Mouse (Mus musculus) erythroid progenitor cell, adult 5-6 weeks (primary cell): ENCODE results near the gene Zmiz2. TPM values are rescaled to one million over a fixed set of nuclear protein-coding genes. Genes with fewer than 3 reads are reported as not detected.
"Not testable (repeated sequence)": the region's sequence is repeated elsewhere in the genome, so short reads cannot be mapped to it uniquely, and the experiment has no call there.

Experiments
- ATAC-seq: replicated peaks from 2 replicates; pipeline ENCODE4 v1.8.0; 2016; ENCODE audit warnings: moderate number of reproducible peaks, mild to moderate bottlenecking, moderate TSS enrichment, inconsistent platforms; ENCODE audit not compliant: poor library complexity, low FRiP score, severe bottlenecking
- total RNA-seq, 2 experiments: library from RNA; stranded (forward) in 1 of 2; stranded (reverse) in 1 of 2; fragments of 150-400 nt in 1 of 2; fragments of 186-747, 209-891 nt in 1 of 2; gene quantifications; 2 replicates each; pipeline versions ENCODE4 v1.2.3 to v1.2.4; 2015 to 2017; ENCODE audit warnings: low replicate concordance in 2 of 2

The Zmiz2 gene
- total RNA-seq, 2 experiments from 2014 or later = 5.1 to 17.6 TPM

DNA sequence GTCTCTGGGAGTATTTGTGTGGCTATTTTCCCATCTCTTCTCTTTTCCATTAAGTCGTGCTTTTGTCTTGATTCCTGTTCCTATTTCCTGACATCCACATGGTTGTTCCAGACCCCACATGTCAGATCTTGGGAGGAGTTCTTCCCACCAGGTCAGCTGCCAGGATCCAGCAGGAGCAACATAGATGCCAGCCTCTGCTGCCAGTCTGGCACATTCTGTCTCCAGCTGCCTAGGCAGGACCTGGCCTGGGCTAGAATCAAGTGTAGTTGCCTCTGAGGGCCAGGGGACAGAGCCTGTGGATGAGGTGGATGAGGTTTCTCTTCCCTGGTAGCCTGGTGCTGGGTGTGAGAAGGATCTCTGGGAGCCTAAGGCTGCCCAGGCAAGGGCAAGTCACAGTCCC is 5.0 kb downstream of the Zmiz2 start:
- ATAC-seq = no peak

DNA sequence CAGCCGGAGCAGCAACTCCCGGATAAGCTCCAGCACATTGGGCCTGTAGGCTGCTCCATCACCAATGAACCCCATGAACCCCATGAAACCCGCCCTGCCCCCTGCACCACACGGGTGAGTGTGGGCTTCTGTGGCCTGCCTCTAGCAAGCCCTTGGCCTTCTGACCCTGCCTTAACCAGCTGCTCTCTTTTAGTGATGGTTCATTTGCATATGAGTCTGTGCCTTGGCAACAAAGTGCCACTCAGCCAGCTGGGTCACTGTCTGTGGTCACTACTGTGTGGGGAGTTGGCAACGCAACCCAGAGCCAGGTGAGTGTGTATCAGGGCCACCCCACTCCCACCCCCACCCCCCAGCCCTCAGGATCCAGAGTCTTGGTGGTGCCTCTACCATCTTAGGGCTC is 6.7 kb downstream of the Zmiz2 start:
- no peak for ATAC-seq

DNA sequence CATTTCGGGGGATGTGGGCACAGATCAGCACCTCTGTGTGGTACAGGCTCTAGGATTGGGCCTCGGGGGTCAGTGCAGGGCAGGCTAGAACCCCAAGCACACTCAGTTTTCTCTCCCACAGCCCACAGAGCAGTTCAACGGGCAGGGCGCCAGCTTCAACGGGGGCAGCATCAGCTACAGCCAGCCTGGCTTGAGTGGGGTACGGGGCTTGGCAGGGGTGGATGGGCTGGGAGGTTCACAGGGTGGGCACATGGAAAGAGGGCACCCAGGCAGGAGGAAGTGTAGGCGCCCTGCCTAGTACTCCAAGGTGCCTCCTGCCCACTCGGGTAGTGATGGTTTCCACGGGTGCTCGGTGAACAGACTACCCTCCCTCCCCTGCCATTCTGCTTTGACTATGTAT is 9.3 kb downstream of the Zmiz2 start:
- no peak for ATAC-seq

DNA sequence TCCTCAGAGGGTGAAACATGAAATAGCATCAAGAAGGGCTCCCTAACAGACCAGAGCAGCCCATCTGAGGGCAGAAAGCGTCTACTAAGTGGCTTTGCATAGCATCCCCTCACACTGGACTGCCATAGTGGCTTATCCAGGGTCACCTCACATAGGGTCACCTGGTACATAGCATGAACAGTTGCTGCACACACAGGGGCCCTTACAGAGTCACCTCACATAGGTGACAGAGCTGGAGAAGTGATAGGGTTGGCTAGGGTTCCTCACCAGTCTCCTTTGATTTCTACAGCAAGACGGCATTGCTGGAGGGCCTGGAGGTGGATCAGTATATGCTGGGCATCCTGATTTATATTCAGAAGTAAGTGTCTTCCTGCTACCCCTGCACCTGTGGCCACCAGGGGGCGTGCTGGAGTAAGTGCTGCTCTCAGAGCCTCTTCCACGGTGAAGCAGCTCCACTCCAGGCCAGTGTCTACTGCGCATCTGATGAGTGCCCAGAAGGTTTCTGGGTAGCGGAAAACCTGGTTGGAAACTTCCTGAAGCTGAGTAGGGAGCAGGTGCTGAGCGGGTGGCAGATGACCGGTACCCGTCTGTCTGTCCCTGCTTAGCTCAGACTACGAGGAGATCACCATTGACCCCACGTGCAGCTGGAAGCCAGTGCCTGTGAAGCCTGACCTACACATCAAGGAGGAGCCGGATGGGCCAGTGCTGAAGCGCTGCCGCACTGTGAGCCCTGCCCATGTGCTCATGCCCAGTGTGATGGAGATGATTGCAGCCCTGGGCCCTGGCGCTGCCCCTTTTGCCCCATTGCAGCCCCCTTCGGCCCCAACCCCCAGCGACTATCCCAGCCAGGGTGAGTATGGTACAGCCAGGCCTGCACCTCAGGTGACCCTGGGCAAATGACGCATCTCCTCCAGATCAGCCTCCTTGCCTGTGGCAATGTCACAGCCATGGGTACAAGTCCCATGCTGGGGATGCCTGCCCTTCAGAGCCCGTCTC is 13.9 kb downstream of the Zmiz2 start:
- peak; percentile 64; the same call in 1 of the 2 replicates for ATAC-seq

DNA sequence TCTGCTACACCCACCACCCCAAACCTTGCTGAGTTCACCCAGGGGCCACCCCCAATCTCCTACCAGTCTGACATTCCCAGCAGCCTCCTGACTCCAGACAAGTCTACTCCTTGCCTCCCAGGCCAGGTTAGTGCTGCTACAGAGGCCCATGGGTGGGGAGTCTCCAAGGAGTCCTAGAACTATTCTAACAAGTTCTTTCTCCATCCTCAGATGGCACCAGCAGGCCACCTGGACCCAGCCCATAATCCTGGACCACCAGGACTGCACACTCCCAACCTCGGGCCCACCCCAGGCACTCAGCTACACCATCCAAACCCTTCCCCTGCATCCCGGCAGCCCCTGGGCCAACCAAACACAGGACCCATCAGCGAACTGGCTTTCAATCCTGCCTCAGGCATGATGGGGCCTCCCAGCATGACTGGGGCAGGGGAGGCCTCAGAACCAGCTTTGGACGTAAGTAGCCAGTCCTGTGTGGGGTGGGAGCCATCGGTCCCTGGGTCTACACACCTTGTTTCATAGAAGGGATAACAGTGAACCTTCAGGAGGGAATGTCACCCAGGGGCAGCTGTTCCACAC is 15.0 kb downstream of the Zmiz2 start:
- ATAC-seq = no peak

DNA sequence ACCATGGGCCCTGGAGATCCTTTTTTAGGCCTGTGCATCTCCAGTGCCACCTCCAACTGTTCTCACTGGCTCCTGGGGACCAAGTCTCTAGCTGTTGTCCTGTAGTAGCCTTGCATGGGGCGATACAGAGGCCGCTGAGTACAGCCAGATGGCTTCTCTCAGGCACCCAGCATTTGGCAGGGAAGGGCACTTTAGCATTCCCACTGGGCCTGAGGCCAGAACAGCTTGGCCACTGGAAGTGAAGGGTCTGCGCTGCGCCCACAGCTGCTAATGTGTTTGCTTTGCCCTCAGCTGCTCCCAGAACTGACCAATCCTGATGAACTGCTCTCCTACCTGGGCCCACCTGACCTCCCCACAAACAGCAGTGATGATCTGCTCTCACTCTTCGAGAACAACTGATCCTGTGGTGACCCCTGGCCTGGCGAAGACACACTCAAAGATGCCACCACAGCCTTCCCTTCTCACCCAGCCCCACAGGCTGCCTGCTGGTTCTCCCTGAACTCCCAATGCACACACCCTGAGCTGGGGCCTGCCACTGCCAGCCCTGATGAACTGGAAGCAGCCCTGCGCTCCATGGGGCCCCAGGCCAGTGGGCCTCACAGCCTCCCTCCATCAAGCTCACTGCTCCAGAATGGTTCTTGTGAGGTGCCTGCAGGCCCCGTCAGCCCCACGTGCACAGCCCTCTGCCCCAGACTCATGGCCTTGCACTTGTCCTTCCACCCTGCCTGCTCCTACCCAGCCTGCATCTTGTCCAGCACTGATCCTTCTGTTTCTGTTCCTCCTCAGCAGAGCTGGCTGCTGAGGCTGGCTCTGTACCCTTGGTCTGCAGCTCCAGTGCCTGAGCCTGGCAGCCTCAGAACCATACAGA is 16.1 kb downstream of the Zmiz2 start:
- ATAC-seq = no peak

DNA sequence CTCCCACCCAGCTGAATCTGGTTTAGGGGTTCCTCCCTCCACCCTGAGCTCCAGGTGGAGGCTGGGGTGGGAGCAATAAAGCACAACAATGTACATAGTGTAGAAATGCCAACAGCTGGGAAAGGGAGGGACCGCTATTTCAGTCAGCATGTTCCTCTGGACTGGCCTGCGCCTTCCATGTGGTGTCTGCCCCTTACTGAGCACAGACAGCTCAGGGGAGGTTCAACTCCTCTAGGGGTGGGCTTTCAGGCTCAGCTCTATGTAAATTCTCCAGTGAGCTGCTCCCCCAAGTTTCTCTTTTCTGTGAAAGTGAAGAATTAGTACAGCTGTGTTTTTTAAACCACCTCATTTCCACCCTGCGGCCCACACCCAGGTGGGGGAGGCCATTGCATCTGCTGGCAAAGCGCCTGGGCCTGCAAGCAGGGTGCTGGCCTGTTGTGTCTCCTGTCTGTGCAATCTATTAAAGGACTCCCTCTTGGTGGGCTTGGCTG is 16.8 kb downstream of the Zmiz2 start:
- no peak for ATAC-seq

DNA sequence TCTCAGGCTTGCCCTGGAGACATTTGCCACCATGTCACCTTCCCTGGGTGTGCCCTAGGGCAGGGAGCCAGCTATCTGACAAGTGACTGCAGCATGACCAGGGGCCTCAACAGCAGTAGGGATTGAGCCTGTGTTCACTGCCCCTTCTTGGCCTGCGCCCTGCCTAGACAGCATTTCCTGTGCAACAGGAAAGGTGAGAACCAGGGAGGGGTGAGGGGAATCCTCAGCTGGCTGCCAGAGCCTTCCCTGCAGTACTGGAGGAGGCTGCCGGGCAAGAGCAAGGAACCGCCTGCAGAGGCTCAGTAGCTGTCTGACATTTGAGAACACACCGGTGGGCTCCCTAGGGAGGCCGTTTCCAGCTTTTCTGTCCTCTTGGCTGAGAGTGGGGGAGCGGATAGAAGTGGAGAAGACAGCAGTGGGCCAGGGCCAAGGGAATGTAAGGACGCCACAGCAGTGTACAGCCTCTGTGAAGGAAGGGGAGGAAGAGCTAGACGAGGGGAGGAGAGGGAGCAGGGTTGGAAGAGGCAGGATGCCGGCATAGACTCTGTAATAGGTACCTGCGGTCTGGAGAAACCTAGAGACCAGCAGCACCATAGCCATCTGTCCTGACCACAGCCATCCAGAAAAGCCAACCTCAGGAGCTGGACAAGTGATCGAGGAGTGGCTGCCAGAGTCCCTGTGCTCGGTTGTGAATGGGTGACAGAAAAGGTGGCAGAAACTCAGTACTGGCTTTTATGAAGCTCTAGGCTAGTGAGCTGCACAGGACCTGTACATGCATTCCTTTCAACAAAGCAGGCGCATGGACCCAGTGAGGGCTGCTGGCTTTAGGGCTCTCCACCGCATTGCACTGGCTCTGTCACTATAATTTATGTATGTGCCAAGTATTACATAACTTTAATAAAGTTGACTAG is 17.6 kb downstream of the Zmiz2 start:
- ATAC-seq = no peak; the same call in 1 of the 2 replicates

DNA sequence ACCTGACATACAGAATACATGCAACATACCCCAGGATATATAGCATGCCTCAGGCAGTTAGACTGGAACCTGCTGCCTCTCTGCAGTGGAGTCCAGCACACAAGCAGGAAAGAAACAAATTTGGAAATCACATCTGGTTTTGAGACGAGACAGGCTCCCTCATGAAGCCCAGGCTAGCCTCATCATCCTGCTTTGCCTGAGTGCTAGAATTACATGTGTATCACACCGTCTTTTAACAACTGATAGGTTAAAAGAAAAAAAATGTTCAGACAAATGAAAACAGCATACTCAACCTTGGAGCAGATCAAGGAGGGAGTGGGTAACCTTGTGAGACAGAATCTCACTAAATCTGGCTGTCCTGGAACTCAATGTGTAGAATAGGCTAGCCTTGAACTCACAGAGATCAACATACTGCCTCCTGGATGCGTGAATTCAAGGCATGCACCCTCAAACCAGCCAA is 18.3 kb downstream of the Zmiz2 start:
- no peak for ATAC-seq

DNA sequence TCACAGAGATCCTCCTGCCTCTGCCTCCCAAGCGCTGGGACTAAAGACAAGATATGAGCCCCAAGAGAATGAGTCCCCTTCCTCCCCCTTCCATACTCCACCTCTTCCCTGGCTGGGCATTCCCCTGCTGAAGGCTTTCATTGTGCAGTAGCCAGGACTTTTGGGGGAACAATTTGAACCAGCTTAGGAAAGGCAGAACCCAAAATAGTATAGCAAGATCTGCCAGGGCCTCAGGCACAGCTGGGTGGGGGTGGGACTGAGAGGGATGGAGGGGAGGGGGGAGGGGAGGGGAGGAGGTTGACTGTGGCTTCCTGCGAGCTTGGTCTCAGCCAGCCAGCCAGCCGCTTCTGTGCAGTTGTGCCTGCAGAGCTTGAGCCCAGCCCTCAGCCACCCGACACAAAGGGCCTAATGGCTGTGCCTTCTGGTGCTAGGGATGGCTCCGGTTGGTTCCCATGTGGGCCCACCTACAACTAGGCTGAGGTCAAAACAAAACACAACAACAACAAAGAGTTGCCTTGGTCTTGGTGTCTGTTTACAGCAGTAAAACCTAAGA is 21.3 kb downstream of the Zmiz2 start:
- ATAC-seq = no peak

DNA sequence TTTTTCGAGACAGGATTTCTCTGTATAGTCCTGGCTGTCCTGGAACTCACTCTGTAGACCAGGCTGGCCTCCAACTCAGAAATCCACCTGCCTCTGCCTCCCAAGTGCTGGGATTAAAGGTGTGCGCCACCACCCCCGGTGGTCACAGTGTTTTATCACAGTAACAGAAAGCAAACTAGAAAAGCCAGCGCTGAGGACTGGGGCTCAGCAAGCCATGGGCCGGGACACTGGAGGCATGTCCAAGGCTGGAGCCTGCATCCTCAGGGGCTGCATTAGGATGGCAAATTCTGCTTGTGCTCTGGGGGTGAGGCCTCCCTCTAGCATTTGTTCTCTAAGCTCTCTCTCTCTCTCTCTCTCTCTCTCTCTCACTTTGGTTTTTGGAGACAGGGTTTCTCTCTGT is 21.9 kb downstream of the Zmiz2 start:
- not testable (repeated sequence) for ATAC-seq

DNA sequence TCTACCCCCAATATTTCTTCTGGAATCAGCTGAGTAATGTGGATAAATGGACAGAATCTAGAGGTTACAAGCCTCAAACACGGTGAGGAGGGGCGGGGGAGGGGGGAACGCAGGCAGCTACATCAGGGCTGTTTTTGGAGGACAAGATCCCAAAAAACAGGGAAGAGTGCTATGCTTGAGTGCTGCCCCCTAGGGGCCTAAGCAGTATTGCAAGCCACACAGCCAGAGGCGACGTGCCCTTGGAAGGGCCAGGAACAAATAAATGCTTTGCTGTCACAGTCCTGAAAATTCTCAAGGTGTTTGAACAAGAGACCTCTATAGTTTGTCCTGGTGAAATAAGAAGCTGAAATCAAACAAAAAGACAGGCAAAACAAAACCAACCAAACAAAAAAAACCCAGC is 22.8 kb downstream of the Zmiz2 start:
- ATAC-seq = no peak

DNA sequence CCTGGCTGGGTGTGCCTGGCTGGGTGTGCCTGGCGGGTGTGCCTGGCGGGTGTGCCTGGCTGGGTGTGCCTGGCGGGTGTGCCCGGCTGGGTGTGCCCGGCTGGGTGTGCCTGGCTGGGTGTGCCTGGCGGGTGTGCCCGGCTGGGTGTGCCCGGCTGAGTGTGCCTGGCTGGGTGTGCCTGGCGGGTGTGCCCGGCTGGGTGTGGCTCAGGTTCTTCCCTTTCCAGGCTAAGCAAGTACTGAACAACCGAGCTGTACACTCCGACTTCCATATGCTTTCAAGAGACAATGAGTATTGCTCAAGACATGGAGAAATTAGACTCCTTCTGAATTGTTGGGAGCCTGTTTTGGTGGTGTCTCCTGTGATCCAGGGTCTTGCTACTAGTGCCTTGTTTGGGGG is 24.4 kb downstream of the Zmiz2 start:
- ATAC-seq = no peak

DNA sequence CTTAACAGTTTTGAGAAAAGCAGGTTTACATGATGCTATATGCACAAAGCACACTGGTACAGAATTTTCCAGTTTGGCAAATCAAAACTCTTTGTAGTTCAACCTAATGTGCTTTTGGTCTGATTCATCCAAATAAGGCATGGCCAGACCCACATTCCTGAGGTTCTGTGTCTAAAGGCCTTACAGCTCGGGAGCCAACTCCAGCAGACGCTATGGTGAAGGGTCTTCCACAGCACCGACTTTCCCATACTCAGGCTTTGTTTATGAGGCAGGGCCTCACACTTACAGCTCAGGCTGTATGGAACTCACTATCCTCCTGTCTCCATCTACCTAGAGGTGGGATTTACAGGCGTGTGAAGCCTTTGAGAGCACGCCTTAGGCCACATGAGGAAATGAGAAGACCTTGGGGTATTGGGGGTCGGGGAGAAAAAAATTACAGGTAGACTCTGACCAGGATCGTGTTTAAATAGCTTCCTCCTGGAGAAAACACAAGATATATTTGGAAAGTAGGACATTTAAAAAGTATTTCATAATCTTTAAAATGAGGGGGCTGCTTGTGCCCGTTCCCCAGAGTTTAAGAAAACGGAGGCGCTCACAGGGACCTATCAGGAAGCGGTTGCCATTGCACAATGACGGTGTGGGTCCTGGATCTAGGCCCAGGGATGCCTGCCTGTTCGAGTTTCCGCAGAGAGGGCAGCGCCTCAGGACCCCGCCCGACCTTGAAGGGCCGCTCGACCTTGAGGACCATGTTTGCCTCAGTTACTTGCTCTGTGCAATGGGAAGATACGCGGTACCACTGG is 26.1 kb downstream of the Zmiz2 start, which contains the start of gene Ppia:
TSS of gene Ppia (plus strand) at position 693 of the 800 bp plus-strand sequence.
- ATAC-seq = peak; percentile 47

DNA sequence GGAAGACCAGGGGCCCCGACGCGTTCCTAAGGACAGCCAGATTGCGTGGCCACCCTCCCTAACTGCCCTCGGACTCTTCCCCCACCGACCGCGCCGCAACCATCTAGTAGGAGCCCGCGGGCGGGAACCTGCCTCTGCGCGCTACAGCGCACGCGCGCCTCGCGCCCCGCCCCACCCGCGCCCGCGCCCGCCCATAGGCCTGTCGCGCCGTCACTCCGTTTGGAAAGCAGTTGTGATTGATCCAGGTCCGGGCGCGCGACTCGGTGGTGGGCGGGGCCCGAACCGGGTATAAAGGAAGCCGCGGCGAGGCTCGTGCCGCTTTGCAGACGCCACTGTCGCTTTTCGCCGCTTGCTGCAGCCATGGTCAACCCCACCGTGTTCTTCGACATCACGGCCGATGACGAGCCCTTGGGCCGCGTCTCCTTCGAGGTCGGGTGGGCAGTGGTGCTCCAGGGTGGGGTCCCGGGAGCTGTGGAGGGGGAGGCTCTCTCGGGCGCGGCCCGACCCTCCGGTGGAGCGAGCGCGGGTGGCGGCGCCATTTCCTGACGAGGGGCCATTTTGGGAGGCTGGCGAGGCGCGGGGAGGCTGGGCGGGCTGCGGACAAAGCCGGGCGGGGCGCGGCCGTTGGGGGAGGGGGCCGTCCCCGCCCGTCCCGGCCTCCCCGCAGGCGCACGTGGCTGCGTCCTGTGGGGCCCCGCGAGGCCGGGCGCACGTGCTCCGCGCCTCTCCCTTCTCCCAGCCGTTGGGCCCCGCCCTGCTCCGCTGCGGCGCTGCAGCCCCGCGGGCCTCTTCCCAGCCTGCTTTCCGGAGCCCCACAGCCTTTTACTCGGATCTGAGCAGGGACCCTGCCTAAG is 26.9 kb downstream of the Zmiz2 start:
- ATAC-seq = peak; percentile 83

DNA sequence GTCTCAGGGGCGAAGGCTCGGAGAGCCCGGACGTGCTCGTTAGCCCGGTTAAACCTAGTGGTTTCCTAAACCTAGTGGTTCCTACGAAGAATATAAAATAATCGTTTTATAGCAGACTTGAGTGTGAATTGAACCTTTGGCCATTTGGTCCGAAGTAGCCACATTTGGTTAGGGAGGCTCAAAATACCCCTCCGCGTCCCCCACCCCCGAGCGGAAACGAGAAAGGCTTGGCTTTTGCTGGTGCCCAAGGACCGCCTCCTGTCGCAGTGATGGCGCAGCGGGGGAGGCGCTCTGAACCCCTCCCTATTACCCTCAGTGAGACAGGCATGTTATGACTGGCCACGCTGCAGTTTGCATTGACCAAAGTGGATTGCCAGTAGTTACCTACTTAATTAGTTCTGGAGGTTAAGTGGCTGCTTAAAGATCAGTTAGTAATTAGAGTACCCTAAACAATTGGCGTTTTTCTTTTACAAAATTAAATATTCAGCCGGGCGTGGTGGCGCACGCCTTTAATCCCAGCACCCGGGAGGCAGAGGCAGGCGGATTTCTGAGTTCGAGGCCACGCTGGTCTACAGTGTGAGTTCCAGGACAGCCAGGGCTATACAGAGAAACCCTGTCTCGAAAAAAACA is 27.6 kb downstream of the Zmiz2 start:
- ATAC-seq = peak; percentile 83
